Mouse (Mus musculus) midbrain, embryonic 12.5 days (tissue): ENCODE data around the gene Zbtb7a. TPM values are rescaled to one million over a fixed set of nuclear protein-coding genes. Genes with fewer than 3 reads are reported as not detected.

ENCODE experiments used
- ATAC-seq: fragments of 200-750 bp; cut with Nextera tagmentation; 2 replicates; pipeline ENCODE4 v1.8.0; 2017; ENCODE audit warnings: low read depth, moderate TSS enrichment, moderate library complexity; ENCODE audit not compliant: low FRiP score
- H3K27ac ChIP-seq: fragments of 300-500 bp; sonication (generic); replicated peaks from 2 replicates; pipeline ENCODE4 v1.5.1; 2016; ENCODE audit warnings: mild to moderate bottlenecking
- H3K27me3 ChIP-seq: fragments of 300-500 bp; sonication (generic); 2 replicates; pipeline ENCODE4 v1.6.1; 2016; ENCODE audit warnings: mild to moderate bottlenecking
- H3K36me3 ChIP-seq: fragments of 300-500 bp; sonication (generic); 2 replicates; pipeline ENCODE4 v1.6.1; 2016
- H3K4me1 ChIP-seq: fragments of 300-500 bp; sonication (generic); 2 replicates; pipeline ENCODE4 v1.6.1; 2016
- H3K4me2 ChIP-seq: fragments of 300-500 bp; sonication (generic); replicated peaks from 2 replicates; pipeline ENCODE4 v1.6.1; 2016; ENCODE audit warnings: mild to moderate bottlenecking, moderate library complexity
- H3K4me3 ChIP-seq: fragments of 300-500 bp; sonication (generic); 2 replicates; pipeline ENCODE4 v1.5.1; 2016; ENCODE audit warnings: mild to moderate bottlenecking
- H3K9ac ChIP-seq: fragments of 300-500 bp; sonication (generic); replicated peaks from 2 replicates; pipeline ENCODE4 v1.6.1; 2016; ENCODE audit warnings: mild to moderate bottlenecking, moderate library complexity
- H3K9me3 ChIP-seq: fragments of 300-500 bp; sonication (generic); 2 replicates; pipeline ENCODE4 v1.6.1; 2016; ENCODE audit warnings: mild to moderate bottlenecking
- WGBS: fragments of 180-500 bp; shearing (Covaris S2); methylation state at CpG from one replicate; pipeline ENCODE4 v1.1.7; 2016; 5-methylcytosine and 5-hydroxymethylcytosine counted together
- polyA plus RNA-seq: library from polyadenylated mRNA; unstranded; fragments of >200 nt; fragmentation: Nextera tagmentation; extraction: Ambion mirVana; gene quantifications from 2 replicates; pipeline ENCODE4 v1.2.1, GENCODE M21; 2016

The Zbtb7a gene
- polyA plus RNA-seq: 14.6 and 15.9 TPM in 2 replicates

- H3K9ac ChIP-seq: peak within 1 kb of the TSS; percentile 93
- peak within 1 kb of the TSS; percentile 96 for H3K27ac ChIP-seq
- peaks cover 59% of the 10 kb centered on the region for H3K27me3 ChIP-seq
- WGBS: 2% methylated on average over 40 of the region's 41 CpGs
- no peaks in the 10 kb centered on the region for H3K9me3 ChIP-seq
- peaks cover 34% of the 10 kb centered on the region for H3K4me1 ChIP-seq
- no peak for ATAC-seq
- no peaks in the 10 kb centered on the region for H3K36me3 ChIP-seq
- peak within 1 kb of the TSS; percentile 83 for H3K4me3 ChIP-seq
- H3K4me2 ChIP-seq: peak within 1 kb of the TSS; percentile 100
These were observed at the start of gene Zbtb7a for GRCm38 (mm10) chr10:81134966-81135681. Gene Zbtb7a (plus strand): TSS chr10:81135220.

- no peak overlapping the region for H3K4me2 ChIP-seq
- no peaks in the 10 kb centered on the region for H3K9me3 ChIP-seq
- ATAC-seq: no peak
- no peak overlapping the region for H3K9ac ChIP-seq
- H3K27me3 ChIP-seq: no peaks in the 10 kb centered on the region
- peaks cover 11% of the 10 kb centered on the region for H3K4me1 ChIP-seq
- 54% methylated on average over 2 of the region's 2 CpGs for WGBS
- H3K36me3 ChIP-seq: peaks cover 11% of the 10 kb centered on the region
- H3K4me3 ChIP-seq: no peak overlapping the region
- no peak overlapping the region for H3K27ac ChIP-seq
These were observed 48.0 kb upstream of the Zbtb7a start for GRCm38 (mm10) chr10:81087021-81087420.

GRCm38 (mm10) chr10:81089216-81089615 is 45.8 kb upstream of the Zbtb7a start:
- Histone ChIP-seq H3K36me3 (no peaks in the 10 kb centered on the region), H3K4me2 (no peak overlapping the region), H3K9ac (no peak overlapping the region), H3K4me1 (peaks cover 11% of the 10 kb centered on the region), H3K9me3 (no peaks in the 10 kb centered on the region), H3K27me3 (no peaks in the 10 kb centered on the region), H3K4me3 (no peak overlapping the region), H3K27ac (no peak overlapping the region)
- no peak for ATAC-seq
- 58% methylated on average over 2 of the region's 2 CpGs for WGBS

DNA sequence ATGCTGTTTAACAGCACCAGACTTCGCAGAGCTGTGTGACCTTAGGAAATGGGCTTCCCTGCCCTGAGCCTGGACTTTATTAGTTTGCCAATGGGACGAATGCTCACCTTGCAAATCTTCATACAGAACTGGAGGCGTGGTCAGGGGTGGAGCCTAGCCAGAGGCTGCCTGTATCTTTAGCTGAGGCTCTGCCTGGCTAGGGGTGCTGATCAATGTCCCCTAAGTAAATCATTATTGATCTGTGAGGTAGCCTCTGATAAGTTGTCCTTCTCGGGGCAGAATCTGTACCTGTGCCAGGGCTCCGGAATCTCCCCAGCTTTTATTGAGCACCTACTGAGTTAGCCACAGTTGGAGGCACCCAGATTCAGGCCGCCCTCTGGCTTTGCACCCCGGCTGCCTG is 44.4 kb upstream of the Zbtb7a start:
- Histone ChIP-seq H3K27me3 (no peaks in the 10 kb centered on the region), H3K27ac (no peak overlapping the region), H3K4me3 (no peak overlapping the region), H3K4me1 (peaks cover 11% of the 10 kb centered on the region), H3K36me3 (no peaks in the 10 kb centered on the region), H3K4me2 (no peak overlapping the region), H3K9me3 (no peaks in the 10 kb centered on the region), H3K9ac (no peak overlapping the region)
- WGBS: 79% methylated on average over 7 of the region's 7 CpGs
- no peak for ATAC-seq

DNA sequence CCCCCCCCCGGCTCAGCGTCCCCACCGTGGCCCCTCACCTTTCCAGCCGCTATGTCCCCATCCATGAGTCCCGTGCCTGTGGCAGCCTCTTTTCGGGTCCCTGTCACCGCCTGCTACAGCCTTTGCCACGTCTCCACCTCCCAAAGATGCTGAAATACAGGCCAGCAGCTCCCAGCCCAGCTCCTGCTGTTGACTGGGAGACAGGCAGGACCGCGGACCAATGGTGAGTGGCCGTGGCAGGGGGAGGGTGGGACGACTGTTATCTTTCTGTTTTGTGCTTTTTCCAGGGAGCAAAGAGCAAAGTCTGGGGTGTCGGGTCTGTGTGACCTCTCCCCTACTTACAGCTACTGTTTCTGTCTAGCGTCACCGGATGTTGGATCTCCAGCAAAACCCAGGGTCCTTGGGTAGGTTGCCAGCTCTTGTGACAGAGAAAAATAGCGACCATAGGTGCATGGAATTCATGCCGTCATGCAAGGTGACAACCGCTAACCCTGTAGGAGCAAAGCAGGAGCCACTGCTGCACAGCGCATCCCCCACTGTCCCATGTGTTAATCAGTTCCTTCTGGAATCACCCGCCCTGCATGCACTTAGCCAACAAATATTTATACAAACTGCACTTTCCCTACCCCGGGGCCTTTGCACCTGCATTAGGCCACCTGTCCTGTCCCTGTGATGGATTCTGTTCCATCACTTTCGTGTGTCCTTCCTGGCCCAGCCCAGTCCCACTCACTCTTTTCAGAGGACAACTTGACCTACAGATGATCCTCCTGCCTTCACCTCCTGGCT is 42.4 kb upstream of the Zbtb7a start:
- H3K27me3 ChIP-seq: no peaks in the 10 kb centered on the region
- H3K36me3 ChIP-seq: no peaks in the 10 kb centered on the region
- no peaks in the 10 kb centered on the region for H3K9me3 ChIP-seq
- H3K4me3 ChIP-seq: no peak overlapping the region
- H3K4me1 ChIP-seq: peaks cover 11% of the 10 kb centered on the region
- no peak for ATAC-seq
- H3K27ac ChIP-seq: no peak overlapping the region
- no peak overlapping the region for H3K4me2 ChIP-seq
- 62% methylated on average over 22 of the region's 22 CpGs for WGBS
- H3K9ac ChIP-seq: no peak overlapping the region

GRCm38 (mm10) chr10:81094931-81095678 is 39.9 kb upstream of the Zbtb7a start:
- no peak overlapping the region for H3K4me3 ChIP-seq
- WGBS: 67% methylated on average over 9 of the region's 9 CpGs
- no peak overlapping the region for H3K9ac ChIP-seq
- H3K36me3 ChIP-seq: no peaks in the 10 kb centered on the region
- no peak overlapping the region for H3K27ac ChIP-seq
- ATAC-seq: no peak
- H3K9me3 ChIP-seq: no peaks in the 10 kb centered on the region
- 0 out of 2 replicates have a peak, but pooled peaks cover 3% of the 10 kb centered on the region for H3K4me1 ChIP-seq
- H3K27me3 ChIP-seq: no peaks in the 10 kb centered on the region
- H3K4me2 ChIP-seq: no peak overlapping the region

GRCm38 (mm10) chr10:81105565-81106112 is 29.4 kb upstream of the Zbtb7a start, which contains the start of gene Map2k2:
Gene Map2k2 (plus strand): TSS chr10:81105915.
- under 1% methylated on average over 56 of the region's 56 CpGs for WGBS
- ATAC-seq: peak; percentile 93
- peaks cover 28% of the 10 kb centered on the region for H3K36me3 ChIP-seq
- no peaks in the 10 kb centered on the region for H3K27me3 ChIP-seq
- H3K4me2 ChIP-seq: peak within 1 kb of the TSS; percentile 64
- H3K27ac ChIP-seq: peak within 1 kb of the TSS; percentile 98
- peak within 1 kb of the TSS; percentile 71 for H3K4me3 ChIP-seq
- H3K4me1 ChIP-seq: peaks cover 23% of the 10 kb centered on the region
- no peaks in the 10 kb centered on the region for H3K9me3 ChIP-seq
- H3K9ac ChIP-seq: peak within 1 kb of the TSS; percentile 91

GRCm38 (mm10) chr10:81106113-81106721 is 28.8 kb upstream of the Zbtb7a start:
- Histone ChIP-seq H3K4me1 (peaks cover 23% of the 10 kb centered on the region), H3K27me3 (no peaks in the 10 kb centered on the region), H3K4me3 (peak overlapping the region; percentile 71), H3K9me3 (no peaks in the 10 kb centered on the region), H3K27ac (peak overlapping the region; percentile 98), H3K4me2 (peak overlapping the region; percentile 64), H3K9ac (peak overlapping the region; percentile 91), H3K36me3 (peaks cover 34% of the 10 kb centered on the region)
- WGBS: under 1% methylated on average over 34 of the region's 35 CpGs
- peak; percentile 86 for ATAC-seq

- Histone ChIP-seq H3K9ac (no peak overlapping the region), H3K9me3 (no peaks in the 10 kb centered on the region), H3K4me3 (no peak overlapping the region), H3K4me2 (no peak overlapping the region), H3K36me3 (peaks cover 95% of the 10 kb centered on the region), H3K27ac (no peak overlapping the region), H3K4me1 (no peaks in the 10 kb centered on the region), H3K27me3 (no peaks in the 10 kb centered on the region)
- WGBS: 96% methylated on average over 6 of the region's 6 CpGs
- ATAC-seq: no peak
These were observed 22.1 kb upstream of the Zbtb7a start for GRCm38 (mm10) chr10:81112946-81113345.

DNA sequence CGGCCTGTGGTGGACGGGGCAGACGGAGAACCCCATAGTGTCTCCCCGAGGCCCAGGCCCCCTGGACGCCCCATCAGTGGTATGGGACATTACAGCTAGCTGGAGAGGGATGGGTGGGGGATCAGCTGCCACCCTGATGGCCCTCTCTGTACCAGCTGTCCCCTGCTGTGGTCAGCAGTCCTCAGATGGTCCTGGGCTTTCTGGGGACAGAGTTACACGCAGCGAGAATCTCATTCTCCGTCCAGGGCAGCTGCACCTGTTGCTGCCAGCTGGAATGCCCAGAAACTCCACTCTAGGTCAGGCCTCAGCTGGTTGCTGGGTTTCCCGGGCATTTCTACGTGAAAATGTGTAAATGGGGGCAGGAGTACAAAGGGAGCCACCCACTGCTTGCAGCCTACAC is 15.4 kb upstream of the Zbtb7a start:
- Histone ChIP-seq H3K4me1 (no peaks in the 10 kb centered on the region), H3K4me2 (no peak overlapping the region), H3K9me3 (no peaks in the 10 kb centered on the region), H3K9ac (no peak overlapping the region), H3K36me3 (peaks cover 96% of the 10 kb centered on the region), H3K27ac (no peak overlapping the region), H3K27me3 (no peaks in the 10 kb centered on the region), H3K4me3 (no peak overlapping the region)
- 94% methylated on average over 10 of the region's 10 CpGs for WGBS
- ATAC-seq: no peak

GRCm38 (mm10) chr10:81120650-81121049 is 14.4 kb upstream of the Zbtb7a start:
- no peak overlapping the region for H3K4me3 ChIP-seq
- H3K9me3 ChIP-seq: no peaks in the 10 kb centered on the region
- ATAC-seq: no peak
- 89% methylated on average over 7 of the region's 7 CpGs for WGBS
- peaks cover 86% of the 10 kb centered on the region for H3K36me3 ChIP-seq
- no peak overlapping the region for H3K27ac ChIP-seq
- no peaks in the 10 kb centered on the region for H3K27me3 ChIP-seq
- no peaks in the 10 kb centered on the region for H3K4me1 ChIP-seq
- H3K9ac ChIP-seq: no peak overlapping the region
- no peak overlapping the region for H3K4me2 ChIP-seq
